Mouse (Mus musculus): Measurements from ENCODE around the gene Il5.

The Il5 gene

DNA sequence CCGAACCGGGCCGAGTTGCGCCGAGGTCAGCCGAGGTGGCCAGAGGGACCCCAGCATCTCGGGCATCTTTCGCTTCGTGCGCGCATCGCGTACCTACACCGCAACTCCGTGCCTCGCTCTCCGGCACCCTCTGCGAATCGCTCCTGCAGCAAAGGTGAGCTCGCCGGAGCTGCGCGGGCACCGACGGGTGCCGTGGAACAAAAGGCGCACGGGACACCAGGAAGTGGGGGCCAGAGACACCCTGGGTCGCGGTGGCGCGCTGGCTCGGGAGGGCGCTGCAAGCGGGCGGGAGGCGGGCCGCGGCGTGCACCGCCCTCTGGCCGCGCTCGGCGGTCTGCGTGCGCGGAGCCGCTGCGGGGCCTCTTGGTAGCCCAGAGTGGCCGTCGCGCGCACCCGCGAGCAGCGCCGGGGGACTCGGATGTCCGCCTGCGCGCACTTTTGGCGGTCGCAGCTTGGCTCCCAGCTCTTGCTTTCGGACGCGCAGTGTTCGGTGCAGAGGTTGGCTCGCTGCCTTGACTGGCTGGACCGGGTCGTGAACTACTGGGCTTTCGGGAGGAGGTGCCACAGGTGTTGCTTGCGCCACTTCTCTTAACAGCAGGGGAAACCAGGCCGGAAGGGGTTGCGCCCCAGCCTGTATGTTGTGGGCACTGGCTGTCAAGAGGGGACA is 49.7 kb downstream of the Il5 start:
- in situ Hi-C loops (cut with MseI, MboI) = no loop called here

DNA sequence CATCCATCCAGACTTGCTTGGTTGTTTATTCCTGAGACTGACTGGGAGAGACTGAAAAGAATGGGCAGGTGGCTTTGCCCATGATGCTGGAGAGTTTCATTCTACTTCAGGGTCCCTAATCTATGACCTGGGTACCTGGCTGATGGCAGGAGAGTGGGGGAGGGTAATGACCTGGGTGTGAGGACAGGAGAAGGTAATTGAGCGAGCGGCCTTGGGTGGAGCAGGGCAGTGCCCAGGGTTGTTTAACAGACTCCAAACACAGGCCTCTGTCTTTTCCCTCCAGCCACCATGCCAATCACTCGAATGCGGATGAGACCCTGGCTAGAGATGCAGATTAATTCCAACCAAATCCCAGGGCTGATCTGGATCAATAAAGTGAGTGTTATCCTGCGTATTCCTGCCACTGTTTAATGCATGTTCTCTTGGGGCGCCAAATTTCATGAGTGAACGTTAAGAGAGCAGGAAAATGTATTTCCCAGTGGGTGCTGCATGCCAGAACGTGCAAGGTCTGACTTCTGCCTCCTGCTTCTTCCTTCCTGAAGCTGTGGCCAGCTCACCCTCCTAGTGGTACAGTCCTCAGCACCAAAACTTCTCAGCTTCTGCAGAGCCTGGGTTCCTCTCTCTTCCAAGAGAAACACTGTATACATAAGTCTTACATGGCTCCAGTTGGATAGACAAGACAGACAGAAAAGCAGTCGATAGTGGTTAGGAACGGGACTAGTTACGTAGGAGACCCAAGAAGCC is 50.6 kb downstream of the Il5 start:
- in situ Hi-C loops (cut with MseI, MboI) = no loop called here

DNA sequence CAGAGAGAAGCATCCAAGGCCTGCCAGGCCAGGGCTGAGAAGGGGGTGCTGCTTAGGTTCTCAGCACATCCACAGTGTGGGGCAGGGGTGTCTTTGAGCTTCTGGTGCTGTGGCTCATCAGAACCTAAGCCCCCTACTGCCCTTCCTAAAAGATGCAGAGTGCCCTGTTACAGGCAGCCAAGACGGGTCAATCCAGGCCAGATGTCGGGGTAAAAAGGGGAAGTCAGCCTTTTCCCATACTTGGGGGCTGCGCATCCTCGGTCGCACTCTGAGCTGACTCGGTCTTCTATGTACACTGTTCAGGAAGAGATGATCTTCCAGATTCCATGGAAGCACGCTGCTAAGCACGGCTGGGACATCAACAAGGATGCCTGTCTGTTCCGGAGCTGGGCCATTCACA is 51.9 kb downstream of the Il5 start:
- in situ Hi-C loops (cut with MseI, MboI) = no loop called here

DNA sequence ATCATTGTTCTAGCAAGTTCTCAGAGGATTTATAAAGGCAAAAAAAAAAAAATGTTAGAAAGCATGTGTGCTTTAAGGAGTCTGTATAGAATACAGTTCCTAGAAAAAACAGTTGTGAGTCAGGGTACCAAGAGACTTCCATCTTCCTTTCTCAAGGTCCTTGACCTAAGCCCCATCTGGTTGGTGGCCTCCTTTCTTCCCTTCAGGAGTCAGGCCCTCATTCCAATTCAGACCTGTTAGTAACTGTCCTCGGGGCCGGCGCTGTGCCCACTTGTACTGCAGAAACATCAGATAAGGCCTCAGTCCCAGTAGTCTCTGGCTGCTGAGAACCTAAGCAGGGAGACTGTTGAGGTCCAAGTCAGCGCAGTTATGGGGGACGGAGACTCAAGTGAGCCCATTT is 52.5 kb downstream of the Il5 start, which contains the start of gene Gm17334:
Gene Gm17334 (minus strand): TSS at position 101 of the 400 bp plus-strand sequence.
- in situ Hi-C loops (cut with MseI, MboI) = no loop called here

DNA sequence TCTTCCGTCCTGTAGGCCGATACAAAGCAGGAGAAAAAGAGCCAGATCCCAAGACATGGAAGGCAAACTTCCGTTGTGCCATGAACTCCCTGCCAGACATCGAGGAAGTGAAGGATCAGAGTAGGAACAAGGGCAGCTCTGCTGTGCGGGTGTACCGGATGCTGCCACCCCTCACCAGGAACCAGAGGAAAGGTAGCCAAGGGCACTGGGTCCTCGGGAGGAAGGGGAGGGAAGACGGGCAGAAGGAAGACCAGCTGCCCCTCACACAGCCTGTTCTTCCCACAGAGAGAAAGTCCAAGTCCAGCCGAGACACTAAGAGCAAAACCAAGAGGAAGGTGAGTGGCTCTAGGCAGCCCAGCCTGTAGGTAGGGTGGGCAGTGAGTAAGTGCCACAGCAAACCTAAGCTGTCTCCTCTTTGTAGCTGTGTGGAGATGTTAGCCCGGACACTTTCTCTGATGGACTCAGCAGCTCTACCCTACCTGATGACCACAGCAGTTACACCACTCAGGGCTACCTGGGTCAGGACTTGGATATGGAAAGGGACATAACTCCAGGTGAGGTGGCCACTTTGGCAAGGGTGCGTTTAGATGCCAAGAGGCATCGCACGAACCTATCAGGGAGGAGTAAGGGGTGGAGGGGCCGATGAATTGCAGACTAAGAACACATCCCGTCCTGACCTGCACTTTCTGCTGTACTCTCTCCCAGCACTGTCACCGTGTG is 53.2 kb downstream of the Il5 start:
- in situ Hi-C loops (cut with MseI, MboI) = no loop called here
